Mouse (Mus musculus) CH12.LX (cell line): ENCODE measurements around the gene Rsph6a. TPM values are rescaled to one million over a fixed set of nuclear protein-coding genes. Genes with fewer than 3 reads are reported as not detected.

Experiments
- DNase-seq: peaks from one replicate; pipeline ENCODE4 v3.0.0-alpha.2; 2013; ENCODE audit errors: extremely low read depth
- H3K27ac ChIP-seq: 2 replicates; pipeline ENCODE4 v1.5.1; 2012; ENCODE audit warnings: low read depth, mild to moderate bottlenecking, control low read depth, moderate library complexity; ENCODE audit not compliant: insufficient read depth
- H3K27me3 ChIP-seq: replicated peaks from 2 replicates; pipeline ENCODE3; 2012; ENCODE audit warnings: inconsistent platforms
- H3K36me3 ChIP-seq, 2 experiments: replicated peaks in 1 of 2; 2 replicates each; pipeline versions ENCODE3 to v1.6.1; 2012; ENCODE audit warnings: inconsistent platforms in 1 of 2, low read length in 1 of 2, mild to moderate bottlenecking in 1 of 2, mixed read lengths in 1 of 2, moderate library complexity in 1 of 2; ENCODE audit not compliant: control insufficient read depth in 1 of 2, insufficient read depth in 1 of 2
- H3K4me1 ChIP-seq, 2 experiments: 2 replicates each; pipeline ENCODE4 v1.6.1; 2012; ENCODE audit warnings: inconsistent platforms in 1 of 2, moderate library complexity in 1 of 2; ENCODE audit not compliant: insufficient read depth in 2 of 2, control insufficient read depth in 1 of 2
- H3K4me2 ChIP-seq: 2 replicates; pipeline ENCODE4 v1.6.1; 2012; ENCODE audit warnings: low read depth, mild to moderate bottlenecking, control low read depth; ENCODE audit not compliant: poor library complexity, insufficient read depth, severe bottlenecking
- H3K4me3 ChIP-seq, 3 experiments: fragments of 150-350 bp in 1 of 3; sonication (generic) in 1 of 3; replicated peaks in 1 of 3; 2 replicates each; pipeline versions ENCODE3 to v1.5.1; 2011 to 2012; ENCODE audit warnings: low read depth in 2 of 3, low read length in 2 of 3, mild to moderate bottlenecking in 2 of 3, moderate library complexity in 2 of 3, control low read depth in 1 of 3, improper control_type of control experiment in 1 of 3, inconsistent platforms in 1 of 3, mixed read lengths in 1 of 3; ENCODE audit not compliant: poor library complexity in 1 of 3
- H3K79me2 ChIP-seq: replicated peaks from 2 replicates; pipeline ENCODE4 v1.6.1; 2012; ENCODE audit warnings: mild to moderate bottlenecking, moderate library complexity; ENCODE audit not compliant: control insufficient read depth, poor library complexity, insufficient read depth, severe bottlenecking; ENCODE audit errors: extremely low read depth
- H3K9ac ChIP-seq: 2 replicates; pipeline ENCODE4 v1.6.1; 2012; ENCODE audit warnings: low read depth, mild to moderate bottlenecking, control low read depth, moderate library complexity; ENCODE audit not compliant: insufficient read depth
- H3K9me3 ChIP-seq: replicated peaks from 2 replicates; pipeline ENCODE3; 2012; ENCODE audit warnings: low read length, inconsistent platforms, mixed read lengths
- CHD1 ChIP-seq: IDR thresholded peaks from 2 replicates; pipeline ENCODE4 v1.6.1; 2012; ENCODE audit warnings: low read depth, low read length, improper control_type of control experiment, inconsistent platforms
- CHD2 ChIP-seq: IDR thresholded peaks from 2 replicates; pipeline ENCODE4 v1.6.1; 2011; ENCODE audit warnings: low read length, improper control_type of control experiment
- IRF4 ChIP-seq: IDR thresholded peaks from 2 replicates; pipeline ENCODE4 v1.6.1; 2014; ENCODE audit warnings: low read depth, mild to moderate bottlenecking, inconsistent platforms, low read length, improper control_type of control experiment
- MAFK ChIP-seq: IDR thresholded peaks from 2 replicates; pipeline ENCODE4 v1.6.1; 2011; ENCODE audit warnings: low read length, improper control_type of control experiment; ENCODE audit not compliant: insufficient replicate concordance
- MAZ ChIP-seq: IDR thresholded peaks from 2 replicates; pipeline ENCODE4 v1.6.1; 2012; ENCODE audit warnings: low read depth, mild to moderate bottlenecking, inconsistent platforms, low read length, improper control_type of control experiment, moderate library complexity
- MEF2A ChIP-seq: IDR thresholded peaks from 2 replicates; pipeline ENCODE4 v1.6.1; 2014; ENCODE audit warnings: low read depth, mild to moderate bottlenecking, inconsistent platforms, low read length, improper control_type of control experiment, borderline replicate concordance
- NRF1 ChIP-seq: IDR thresholded peaks from 2 replicates; pipeline ENCODE4 v1.6.1; 2014; ENCODE audit warnings: low read depth, mild to moderate bottlenecking, inconsistent platforms, low read length, improper control_type of control experiment, moderate library complexity
- RCOR1 ChIP-seq: conservative IDR thresholded peaks from 2 replicates; pipeline ENCODE4 v1.6.1; 2012; ENCODE audit warnings: low read depth, mild to moderate bottlenecking, inconsistent platforms, low read length, improper control_type of control experiment
- TCF12 ChIP-seq: IDR thresholded peaks from 2 replicates; pipeline ENCODE4 v1.6.1; 2014; ENCODE audit warnings: low read depth, mild to moderate bottlenecking, inconsistent platforms, low read length, improper control_type of control experiment
- USF2 ChIP-seq: conservative IDR thresholded peaks from 2 replicates; pipeline ENCODE4 v1.6.1; 2011; ENCODE audit warnings: low read depth, low read length, improper control_type of control experiment
- ZMIZ1 ChIP-seq: IDR thresholded peaks from 2 replicates; pipeline ENCODE4 v1.6.1; 2012; ENCODE audit warnings: low read depth, mild to moderate bottlenecking, inconsistent platforms, low read length, improper control_type of control experiment
- ZNF384 ChIP-seq: IDR thresholded peaks from 2 replicates; pipeline ENCODE4 v1.6.1; 2012; ENCODE audit warnings: low read depth, low read length, improper control_type of control experiment, inconsistent platforms
- dilution Hi-C: fragments of 300-500 bp; cut with MboI; formaldehyde crosslinking; loops from 2 replicates; pipeline ENCODE4 v1.14.3; 2020; ENCODE audit warnings: low sequenced_read_pairs; ENCODE audit not compliant: extremely low pct_unique_long_range_greater_than_20kb, extremely low pct_ligation_motif_present
- in situ Hi-C: fragments of 300-500 bp; cut with MboI; formaldehyde crosslinking; loops from 3 replicates; pipeline ENCODE4 v1.14.3; 2019; ENCODE audit warnings: low sequenced_read_pairs, low pct_ligation_motif_present, low pct_unique_long_range_greater_than_20kb, mixed read lengths
- polyA plus RNA-seq: library from polyadenylated mRNA; unstranded; fragments of >175 nt; gene quantifications from 2 replicates; pipeline ENCODE4 v1.2.1, GENCODE M21; 2012; ENCODE audit warnings: low read depth; ENCODE audit not compliant: insufficient read length
- total RNA-seq, 2 experiments: library from RNA; depleted of rRNA; stranded (reverse); fragments of 300-350 nt in 1 of 2; fragments of >200 nt in 1 of 2; gene quantifications; 2 replicates each; pipeline ENCODE4 v1.2.3; 2012 to 2014

The Rsph6a gene
- total and polyA plus RNA-seq, 3 experiments: 0.25 TPM; not detected in 2

- peaks cover 10% of the 10 kb centered on the region for H3K9me3 ChIP-seq
- no peak within 1 kb of the TSS for H3K4me3 ChIP-seq
- in situ Hi-C loops: no loop called here
- H3K27ac ChIP-seq: no peak within 1 kb of the TSS
- H3K9ac ChIP-seq: no peak within 1 kb of the TSS
- H3K79me2 ChIP-seq: peaks cover 21% of the 10 kb centered on the region
- 0 out of 2 replicates have a peak within 1 kb of the TSS, but pooled peaks have one; percentile 7 for H3K4me2 ChIP-seq
- peaks cover 10% of the 10 kb centered on the region for H3K27me3 ChIP-seq
- TF ChIP-seq ZMIZ1 (no peak), CHD2 (no peak), NRF1 (no peak), MAFK (no peak), IRF4 (no peak), ZNF384 (no peak), TCF12 (no peak), MAZ (no peak), MEF2A (no peak), USF2 (no peak)
- TF ChIP-seq, all 38 proteins: peak for 0
- no peak for DNase-seq
- Histone ChIP-seq H3K36me3 (peaks cover 0 to 3% of the 10 kb centered on the region in 2 experiments), H3K4me1 (peaks cover 9 to 16% of the 10 kb centered on the region in 2 experiments; a peak in 3 of 4 replicates)
- dilution Hi-C loops: no loop called here
These were observed 63.7 kb downstream of the Rsph6a start, which contains the start of gene Gm4969 for GRCm38 (mm10) chr7:19118028-19118771. Gene Gm4969 (minus strand): TSS chr7:19118368.

DNA sequence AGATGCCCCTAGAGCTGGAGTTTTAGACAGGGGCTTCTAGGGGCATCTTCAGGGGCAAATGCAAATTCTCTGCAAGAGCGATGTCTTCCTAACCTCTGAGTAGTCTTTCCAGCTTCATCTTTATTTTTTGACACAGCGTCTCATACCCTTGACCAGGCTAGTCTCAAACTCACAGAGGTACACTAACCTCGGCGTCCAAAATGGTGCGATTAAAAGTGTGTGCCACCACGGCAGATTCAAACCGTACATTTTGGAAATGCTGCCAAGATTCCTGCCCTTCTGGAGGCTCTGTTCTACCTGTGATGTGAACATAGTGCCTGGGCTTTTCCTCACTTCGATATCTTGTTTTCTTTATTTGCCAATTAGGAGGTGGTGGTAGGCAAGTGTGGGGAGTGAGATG, 64.6 kb downstream of the Rsph6a start:
- H3K27me3 ChIP-seq: peaks cover 1% of the 10 kb centered on the region
- in situ Hi-C loops (no loop called here), dilution Hi-C loops (no loop called here)
- peaks cover 9 to 16% of the 10 kb centered on the region in 2 experiments; a peak in 3 of 4 replicates for H3K4me1 ChIP-seq
- no peak for DNase-seq
- no peak overlapping the region for H3K4me3 ChIP-seq
- no peak overlapping the region for H3K27ac ChIP-seq
- TF ChIP-seq USF2 (no peak), TCF12 (no peak), RCOR1 (no peak), CHD1 (no peak), MAZ (no peak)
- peaks cover 21% of the 10 kb centered on the region for H3K79me2 ChIP-seq
- H3K4me2 ChIP-seq: 0 out of 2 replicates have a peak overlapping the region, but pooled peaks have one; percentile 7
- H3K36me3 ChIP-seq: peaks cover 0 to 5% of the 10 kb centered on the region in 2 experiments
- H3K9me3 ChIP-seq: peaks cover 10% of the 10 kb centered on the region
- no peak overlapping the region for H3K9ac ChIP-seq
